Mouse (Mus musculus) retina, postnatal 7 days (tissue): ENCODE results near the gene Ankrd63.
"Not testable (repeated sequence)": the region's sequence is repeated elsewhere in the genome, so short reads cannot be mapped to it uniquely, and the experiment has no call there.

Source experiments
- DNase-seq: peaks from one replicate; pipeline ENCODE4 v3.0.0-alpha.2; 2012; ENCODE audit warnings: low read depth, low spot score

The Ankrd63 gene

DNA sequence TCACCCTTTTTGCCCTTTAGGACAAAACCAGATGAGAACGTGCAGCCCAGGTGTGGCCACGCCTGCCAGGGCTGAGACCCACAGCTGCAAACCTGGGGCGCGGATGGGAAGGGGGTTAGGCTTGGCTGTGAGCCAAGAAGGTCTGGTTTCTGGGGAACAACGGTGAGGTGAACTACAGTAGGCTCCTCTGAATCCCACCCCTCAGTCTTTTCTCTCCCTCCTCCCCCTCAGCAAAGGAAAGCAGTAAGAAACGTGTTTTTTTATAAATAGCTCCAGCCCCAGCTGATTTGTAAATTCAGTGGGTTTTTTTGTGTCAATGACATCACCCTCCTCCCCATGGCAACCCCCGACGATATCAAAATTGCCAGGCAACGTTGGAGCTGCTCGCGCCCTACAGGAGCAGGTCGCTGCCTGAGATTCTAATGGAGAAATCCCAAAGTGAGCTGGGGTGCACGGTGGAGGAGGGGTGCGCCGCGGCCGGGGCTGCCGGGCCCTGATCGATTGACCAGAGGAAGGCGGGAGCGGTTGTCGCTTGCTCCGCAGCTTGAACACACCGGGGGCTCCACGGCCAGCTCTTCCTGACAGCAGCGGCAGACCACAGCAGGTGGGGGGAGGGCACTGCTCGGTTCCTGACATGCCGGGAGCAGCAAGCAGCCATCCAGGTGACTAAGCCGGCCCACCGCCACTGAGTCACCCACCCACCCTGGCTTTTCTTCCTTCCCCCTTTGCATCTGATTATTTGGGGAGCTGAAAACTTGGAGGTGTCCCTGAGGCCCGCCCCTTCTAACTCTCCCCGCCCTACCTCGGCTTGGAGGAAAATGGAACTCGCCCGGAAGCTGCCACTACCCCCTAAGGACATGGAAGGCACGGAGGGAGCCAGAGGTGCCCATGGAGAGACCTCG, 40.6 kb downstream of the Ankrd63 start, which contains the start of gene Pak6:
TSS of gene Pak6 (plus strand) at position 402 of the 902 bp plus-strand sequence.
- DNase-seq, result no peak

DNA sequence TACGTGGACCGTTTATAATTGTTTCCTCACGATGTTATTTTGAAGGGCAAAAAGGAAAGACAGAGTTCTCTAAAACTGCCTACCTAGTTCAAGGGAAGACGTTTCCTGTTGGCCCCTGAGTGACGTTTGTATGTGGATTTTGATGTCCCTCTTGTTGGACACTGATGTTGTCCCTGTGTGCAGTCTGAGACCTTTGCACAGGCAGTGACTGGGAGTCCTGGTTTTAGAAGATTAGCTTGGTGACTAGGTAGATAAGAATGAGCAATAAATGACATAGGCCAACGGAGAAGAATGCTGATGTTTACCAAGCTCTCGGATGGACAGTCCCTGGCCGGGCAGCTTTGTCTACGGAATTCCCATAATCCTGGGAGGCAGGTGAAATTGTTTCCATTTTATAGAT, 41.9 kb downstream of the Ankrd63 start:
- DNase-seq, result no peak

DNA sequence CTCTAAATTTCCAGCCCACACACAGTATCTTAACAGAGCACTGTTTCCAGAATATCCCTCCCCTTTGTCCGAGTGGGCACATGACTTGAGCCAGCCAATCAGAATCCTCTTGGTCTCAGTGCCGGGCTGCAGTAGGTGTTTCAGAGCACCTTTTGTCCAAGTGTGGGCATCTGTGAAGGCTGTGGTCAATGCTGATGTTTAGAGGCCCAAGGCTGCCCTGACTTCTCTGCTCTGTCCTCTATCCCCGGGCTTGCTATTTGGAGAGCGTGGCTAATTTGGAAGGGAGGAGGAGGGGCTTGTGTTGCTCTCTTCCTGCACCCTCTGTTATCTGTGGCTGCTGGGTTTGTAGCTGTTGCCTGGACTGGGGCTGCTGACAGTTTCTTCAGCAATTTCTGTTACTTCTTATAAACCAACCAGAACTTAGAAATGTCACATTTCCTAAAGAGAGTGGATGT, 43.7 kb downstream of the Ankrd63 start:
- no peak for DNase-seq

DNA sequence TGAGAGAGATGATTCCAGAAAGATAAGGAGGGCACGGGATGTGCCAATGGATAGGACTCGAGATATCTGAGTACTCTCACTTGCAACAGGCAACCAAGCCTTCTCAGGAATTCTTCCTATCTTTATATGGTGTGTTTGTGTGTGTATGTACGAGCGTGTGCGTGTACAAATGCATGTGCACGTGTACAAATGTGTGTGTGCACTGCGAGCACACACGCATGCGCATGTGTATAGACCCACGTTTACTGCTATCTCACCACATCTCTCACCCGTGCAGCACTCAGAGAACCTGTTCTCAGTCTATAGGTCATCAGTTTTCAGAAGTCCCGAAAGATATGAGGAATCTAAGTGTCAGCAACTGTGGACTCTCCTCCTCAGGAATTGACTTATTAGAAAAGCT, 44.3 kb downstream of the Ankrd63 start:
- no peak for DNase-seq

DNA sequence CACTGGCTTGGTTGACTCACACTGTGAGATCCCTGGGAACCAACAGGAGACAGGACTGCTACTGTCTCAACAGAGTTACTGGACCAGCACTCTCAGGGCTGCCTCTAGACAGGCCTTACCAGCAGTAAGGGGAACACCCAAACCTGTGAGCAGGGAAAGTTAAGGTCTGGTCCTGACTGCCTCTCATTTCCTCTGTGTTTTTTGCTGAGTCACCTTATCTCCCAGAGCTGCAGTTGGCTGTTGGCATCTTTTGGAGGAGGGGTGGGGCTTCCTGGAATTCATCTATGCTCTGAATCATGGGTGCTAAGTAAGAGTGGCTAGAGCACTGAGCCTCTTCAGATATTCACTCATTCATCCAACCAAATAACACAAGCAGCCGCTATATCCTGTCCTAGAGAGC, 44.7 kb downstream of the Ankrd63 start:
- no peak for DNase-seq

DNA sequence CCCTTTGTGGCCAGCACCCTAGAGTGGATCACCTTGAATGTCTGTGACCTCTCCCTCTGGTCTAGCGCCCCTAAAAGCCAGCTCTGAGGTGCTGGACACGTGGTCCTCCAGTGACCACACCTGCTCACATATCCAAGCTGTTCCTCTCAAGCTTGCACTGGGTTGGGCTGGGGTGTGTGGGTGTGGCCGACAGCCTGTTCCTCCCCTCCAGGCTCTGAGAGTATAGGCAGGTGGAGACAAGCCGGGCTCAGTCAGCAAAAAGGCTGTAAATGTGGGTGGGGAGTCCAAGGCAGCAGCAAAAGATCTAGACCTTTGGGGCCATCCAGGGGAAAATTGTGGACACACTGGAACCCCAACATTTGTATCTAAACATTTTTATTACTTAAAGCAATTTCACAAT, 45.3 kb downstream of the Ankrd63 start:
- no peak for DNase-seq

DNA sequence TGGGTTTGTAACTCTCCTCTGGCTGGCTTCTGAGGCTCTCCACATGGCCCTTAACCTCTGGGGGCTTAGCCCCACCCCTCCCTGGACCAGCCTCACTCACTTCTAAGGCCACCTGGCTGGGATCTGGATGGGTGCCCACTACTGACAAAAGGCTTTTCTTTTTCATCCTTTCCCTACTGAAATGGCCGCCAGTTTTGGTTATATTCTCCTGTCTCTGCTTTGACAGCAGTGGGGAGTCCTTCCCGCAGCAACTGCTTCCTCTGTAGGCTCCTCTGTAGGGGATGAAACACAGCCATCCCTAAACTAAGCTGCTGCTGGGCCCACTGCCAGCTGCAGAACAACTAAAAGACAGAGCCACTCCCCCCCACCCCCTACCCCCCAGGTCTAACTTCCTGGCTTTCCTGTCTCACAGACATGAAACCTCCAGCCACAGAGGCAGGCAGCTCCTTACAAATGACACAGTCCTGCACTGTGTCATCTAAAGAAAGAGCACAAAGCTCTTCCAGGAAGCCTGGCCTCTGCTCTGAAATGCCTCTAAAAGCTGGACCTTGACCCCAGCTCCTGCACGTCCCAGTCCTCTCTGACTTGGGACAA, 47.0 kb downstream of the Ankrd63 start:
- DNase-seq, result no peak

DNA sequence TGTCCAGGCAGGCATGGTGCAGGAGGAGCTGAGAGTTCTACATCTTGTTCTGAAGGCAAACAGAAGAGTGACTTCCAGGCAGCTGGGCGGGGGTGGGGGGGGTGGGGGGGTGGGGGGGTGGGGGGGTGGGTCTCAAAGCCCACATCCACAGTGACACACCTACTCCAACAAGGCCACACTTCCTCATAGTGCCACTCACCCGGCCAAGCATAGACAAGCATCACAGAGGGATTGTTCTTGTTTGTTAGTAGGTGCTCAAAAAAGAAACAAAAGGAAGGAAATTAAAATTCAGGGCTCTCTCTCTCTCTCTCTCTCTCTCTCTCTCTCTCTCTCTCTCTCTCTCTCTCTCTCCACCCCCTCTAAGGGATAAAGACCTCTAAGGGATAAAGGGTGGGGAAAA, 53.1 kb downstream of the Ankrd63 start:
- not testable (repeated sequence) for DNase-seq
